Mouse (Mus musculus) gastrocnemius, postnatal 4 days (tissue): ENCODE data around the gene Triobp. TPM values are rescaled to one million over a fixed set of nuclear protein-coding genes. Genes with fewer than 3 reads are reported as not detected.

ENCODE experiments used
- DNase-seq, 2 experiments: peaks; one replicate each; pipeline ENCODE4 v3.0.0; 2021 to 2022; ENCODE audit warnings: low spot score in 2 of 2, mixed read lengths in 2 of 2
- total RNA-seq, 2 experiments: library from RNA; stranded (reverse); gene quantifications; 2 replicates each; pipeline ENCODE4 v1.2.3; 2021

Gene Triobp
- total RNA-seq, 2 experiments from 2014 or later = 83.6 to 94.1 TPM

DNA sequence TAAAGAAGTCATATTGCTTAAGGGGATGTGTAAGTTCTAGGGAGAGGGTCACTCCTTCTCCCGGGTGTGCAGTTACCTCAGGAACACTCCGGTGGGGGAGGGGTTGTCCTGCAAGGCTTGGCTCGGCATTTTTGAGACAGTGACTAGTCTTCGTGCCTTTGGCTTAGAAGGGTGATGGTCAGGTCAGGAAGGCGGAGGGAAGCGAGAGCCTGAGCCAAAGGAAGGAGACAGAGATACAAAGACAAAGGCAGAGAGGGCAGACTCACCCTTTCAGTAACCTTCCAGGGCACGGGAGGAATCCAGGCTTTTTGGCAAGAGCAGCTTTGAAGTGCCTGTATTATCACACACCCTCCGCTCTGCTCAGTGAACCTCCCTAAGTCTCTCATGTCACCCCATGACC is 22.4 kb upstream of the Triobp start:
- DNase-seq = no peak

GRCm38 (mm10) chr15:78926021-78926919 is 21.3 kb upstream of the Triobp start, which contains the start of gene Lgals1:
Lgals1 (plus strand) TSS chr15:78926725.
- DNase-seq = peak; percentile 93 to 96

- peak in 1 of 2 experiments; percentile 76 for DNase-seq
Observed at GRCm38 (mm10) chr15:78927021-78927787, 20.3 kb upstream of the Triobp start.

DNA sequence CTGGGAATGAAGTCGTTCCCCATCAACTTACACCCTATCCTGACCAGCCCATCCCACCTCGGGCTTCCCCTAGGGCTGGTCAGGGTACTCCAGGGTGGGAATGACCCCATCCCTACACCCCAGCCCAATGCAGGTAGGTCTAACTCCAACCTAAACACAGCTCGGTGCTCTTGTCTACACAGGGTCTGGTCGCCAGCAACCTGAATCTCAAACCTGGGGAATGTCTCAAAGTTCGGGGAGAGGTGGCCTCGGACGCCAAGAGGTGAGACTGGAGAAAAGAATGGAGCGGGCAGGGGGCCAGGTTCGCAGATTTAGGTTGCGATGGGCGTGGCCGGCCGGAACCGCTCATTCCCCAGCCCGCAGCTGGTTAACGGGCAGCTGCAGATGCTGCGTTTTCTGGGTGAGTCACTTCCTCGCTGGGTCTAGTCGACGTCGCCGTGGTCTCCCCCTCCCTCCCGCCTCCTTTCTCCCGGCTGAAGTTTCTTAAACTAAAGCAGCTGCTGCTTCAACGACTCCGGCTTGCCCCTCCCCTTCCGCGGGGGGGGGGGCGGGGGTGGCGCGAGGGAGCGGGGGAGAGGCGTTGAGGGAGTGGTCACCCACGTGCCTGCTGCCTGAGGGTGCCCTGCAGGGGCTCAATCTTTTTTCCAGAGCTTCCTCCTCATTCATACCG is 19.6 kb upstream of the Triobp start:
- DNase-seq = peak; percentile 68 to 84

DNA sequence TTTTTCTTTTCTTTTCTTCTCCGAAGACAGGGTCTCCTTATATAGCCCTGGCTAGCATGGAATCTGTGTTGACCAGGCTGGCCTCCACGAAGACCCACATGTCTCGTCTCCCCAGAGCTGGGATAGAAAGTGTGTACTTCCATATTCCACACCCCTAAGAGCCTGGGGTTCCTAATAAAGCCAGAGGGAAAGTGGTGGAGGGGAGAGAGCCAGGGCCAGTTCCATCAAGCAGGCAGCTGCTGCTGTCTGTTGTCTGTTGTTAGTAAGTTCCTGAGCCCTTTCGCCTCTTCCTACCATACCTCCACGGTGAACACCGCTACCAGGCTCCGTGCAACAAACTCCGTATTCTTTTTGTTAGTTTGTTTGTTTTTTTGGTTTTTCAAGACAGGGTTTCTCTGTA is 19.0 kb upstream of the Triobp start:
- DNase-seq = no peak

DNA sequence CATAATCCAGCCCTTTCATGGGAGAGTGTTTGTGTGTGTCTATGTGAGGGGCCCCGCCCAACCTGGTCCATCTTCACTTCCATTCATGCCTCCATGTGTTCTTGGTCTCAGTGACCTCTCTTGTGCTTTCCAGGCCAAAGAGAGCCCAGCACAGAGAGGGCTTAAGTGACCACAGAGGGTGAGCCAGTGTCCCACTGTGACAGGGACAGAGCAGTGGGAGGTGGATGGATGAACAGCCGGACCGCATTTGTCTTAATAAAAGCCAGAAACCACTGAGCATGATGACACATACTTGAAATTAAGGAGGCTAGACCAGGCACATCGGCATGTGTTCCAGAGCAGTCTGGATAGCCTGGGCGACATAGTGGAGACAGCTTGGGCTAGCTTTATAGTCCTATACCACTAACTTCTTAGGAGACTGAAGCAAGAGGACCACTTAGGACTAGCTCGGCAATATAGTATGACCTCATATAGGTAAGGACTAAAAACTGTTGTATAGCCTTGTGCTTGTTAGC is 17.3 kb upstream of the Triobp start:
- no peak for DNase-seq

DNA sequence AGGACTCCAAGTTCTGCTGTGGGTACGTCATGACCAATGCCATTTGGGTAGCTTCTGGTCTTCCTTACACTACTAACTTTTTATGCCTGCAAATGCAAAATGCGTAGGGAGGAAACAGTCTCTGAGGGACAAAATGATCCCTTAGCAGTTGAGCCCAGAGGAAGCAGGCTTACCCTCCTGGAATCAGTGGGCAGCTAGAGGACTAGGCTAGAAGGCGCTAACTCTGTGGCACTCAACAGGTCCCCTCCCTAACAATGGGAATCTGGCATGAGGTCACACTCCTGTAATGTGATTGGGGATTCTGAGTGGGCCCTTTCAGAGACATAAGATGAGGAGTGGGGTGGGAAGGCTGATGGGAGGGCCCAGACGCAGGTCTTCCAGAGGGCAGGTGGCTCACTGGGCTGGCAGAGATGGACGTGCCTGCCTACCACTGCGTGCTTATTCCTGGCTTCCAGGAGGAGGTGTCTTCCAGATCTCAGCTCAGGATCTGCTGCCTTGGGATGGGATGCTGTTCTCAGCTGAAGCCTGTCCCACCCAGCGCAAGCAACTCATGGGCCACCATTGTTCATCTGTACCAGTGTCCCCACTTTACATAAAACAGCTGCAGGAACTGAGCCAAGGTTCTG is 16.6 kb upstream of the Triobp start:
- DNase-seq = no peak

GRCm38 (mm10) chr15:78931577-78931976 is 15.9 kb upstream of the Triobp start:
- DNase-seq = peak in 1 of 2 experiments; percentile 56

- peak; percentile 65 to 81 for DNase-seq
Observed at GRCm38 (mm10) chr15:78934784-78935320, 12.7 kb upstream of the Triobp start, which contains the start of gene Nol12. Nol12 (plus strand) TSS chr15:78934933.

DNA sequence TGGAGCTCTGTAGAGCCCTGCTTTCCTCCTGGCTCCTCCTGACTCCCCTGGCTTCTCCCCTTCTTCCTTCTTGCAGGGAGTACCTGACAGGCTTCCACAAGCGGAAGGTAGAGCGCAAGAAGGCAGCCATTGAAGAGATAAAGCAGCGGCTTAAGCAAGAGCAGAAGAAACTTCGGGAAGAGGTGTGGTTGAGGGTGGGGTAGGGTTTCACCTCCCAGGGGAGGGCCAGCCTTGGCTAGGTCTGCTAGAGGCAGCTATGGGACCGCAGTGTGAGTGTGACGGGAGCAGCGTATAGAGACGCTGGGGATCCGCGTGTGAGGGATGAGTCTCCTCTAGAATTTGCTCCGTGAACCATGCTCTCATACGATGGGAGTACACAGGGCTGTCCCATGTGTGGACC is 11.1 kb upstream of the Triobp start:
- no peak for DNase-seq

- DNase-seq = no peak
Observed at GRCm38 (mm10) chr15:78937311-78937710, 10.2 kb upstream of the Triobp start.

GRCm38 (mm10) chr15:78937963-78938362 is 9.6 kb upstream of the Triobp start:
- DNase-seq = no peak

DNA sequence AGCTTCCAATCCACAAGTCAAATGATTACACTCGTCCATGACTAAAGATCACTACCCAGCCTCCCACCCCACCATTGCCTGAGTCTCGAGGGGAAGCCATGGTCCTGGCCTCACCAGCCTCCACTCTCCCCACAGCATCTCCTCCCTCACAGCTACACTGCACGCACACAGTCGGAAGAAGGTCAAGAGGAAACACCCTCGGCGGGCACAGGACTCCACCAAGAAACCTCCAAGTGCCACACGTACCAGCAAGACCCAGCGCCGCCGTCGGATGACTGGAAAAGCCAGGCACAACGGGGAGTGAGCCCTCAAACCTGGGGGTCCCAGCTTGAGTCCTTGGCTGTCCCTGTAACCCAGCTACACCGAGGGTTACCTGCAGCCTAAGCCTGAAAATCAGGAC is 7.2 kb upstream of the Triobp start:
- DNase-seq = no peak

- DNase-seq = peak; percentile 73 to 84
Observed at GRCm38 (mm10) chr15:78942663-78943062, 4.9 kb upstream of the Triobp start.

GRCm38 (mm10) chr15:78946232-78946631 is 1.3 kb upstream of the Triobp start:
- DNase-seq = no peak

DNA sequence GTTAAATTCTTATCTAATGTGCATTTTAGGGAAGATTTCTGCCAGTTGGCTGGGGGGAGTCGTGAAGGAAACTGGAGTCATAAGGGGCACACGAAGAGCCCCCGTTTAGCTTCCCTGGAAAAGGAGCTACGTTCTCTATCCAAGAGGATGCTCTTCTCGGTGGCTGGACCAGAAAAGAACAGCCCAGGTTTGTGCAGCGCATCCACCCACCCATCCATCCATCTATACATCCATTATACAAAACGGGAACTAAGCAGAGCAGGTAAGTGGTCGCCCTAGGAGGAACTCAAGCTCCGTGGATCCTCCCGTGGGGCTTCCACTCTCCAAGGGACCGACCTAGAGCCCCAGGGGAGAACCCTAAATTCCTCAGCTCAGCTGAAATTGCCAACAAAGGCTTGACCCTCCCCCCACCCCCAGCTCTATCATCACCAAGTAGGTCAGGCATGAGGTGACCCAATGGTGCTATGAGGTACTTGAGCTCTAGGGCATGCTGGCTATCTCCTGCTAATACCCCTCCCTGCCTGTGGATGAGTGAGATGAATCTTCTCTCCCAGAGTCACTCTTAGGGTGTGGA is 715 bp downstream of the Triobp start:
- DNase-seq = no peak

- DNase-seq = no peak
Observed at GRCm38 (mm10) chr15:78948883-78949282, 1.4 kb downstream of the Triobp start.

- DNase-seq = no peak
Observed at GRCm38 (mm10) chr15:78955663-78956062, 8.1 kb downstream of the Triobp start.

GRCm38 (mm10) chr15:78956351-78956750 is 8.8 kb downstream of the Triobp start:
- DNase-seq = no peak

GRCm38 (mm10) chr15:78957021-78957420 is 9.5 kb downstream of the Triobp start:
- no peak for DNase-seq
